Mouse (Mus musculus): ENCODE results near the gene Mknk2.

DNA sequence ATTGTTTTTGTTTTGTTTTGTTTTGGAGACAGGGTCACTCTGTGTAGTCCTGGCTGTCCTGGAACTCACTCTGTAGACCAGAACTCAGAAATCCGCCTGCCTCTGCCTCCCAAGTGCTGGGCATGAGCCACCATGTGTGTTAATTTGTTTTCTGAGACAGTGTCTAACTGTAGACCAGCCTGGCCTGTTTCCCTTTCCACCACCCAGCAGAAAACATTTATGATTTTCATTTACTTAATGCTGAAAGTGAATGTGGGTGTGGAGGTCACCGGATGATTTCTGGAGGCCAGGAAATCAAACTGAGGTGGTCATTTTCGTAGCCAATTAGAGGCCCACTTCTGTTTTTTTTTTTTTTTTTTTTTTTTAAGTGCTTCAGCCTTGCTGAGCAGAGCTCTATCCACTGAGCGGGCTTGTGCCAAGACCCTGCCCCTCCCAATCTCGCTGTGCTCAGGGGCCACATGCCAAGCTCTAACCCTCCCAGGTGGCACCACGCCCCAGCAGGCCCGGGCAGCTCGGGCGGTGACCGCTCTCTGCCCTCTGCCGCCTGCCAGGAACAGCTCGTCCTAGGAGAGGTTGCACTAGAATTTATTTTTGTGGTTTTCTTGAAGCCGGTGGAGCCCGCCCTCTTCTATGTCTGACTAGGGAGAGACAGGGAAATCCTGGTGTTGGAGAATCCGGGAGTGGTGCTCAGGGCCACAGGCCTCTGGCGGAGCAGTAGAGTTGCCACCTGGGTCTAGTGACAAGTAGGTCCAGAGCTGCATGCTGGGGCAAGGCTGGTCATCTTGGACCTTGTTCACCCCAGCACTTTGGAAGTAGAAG lies 13.5 kb downstream of the Mknk2 start:
- TF ChIP-seq CTCF (IDR thresholded peaks at IDR 0.05; ENCODE audit: low read depth) (no peak), EP300 (IDR thresholded peaks at IDR 0.05; ENCODE audit: low read depth) (peak; percentile 21; the same call in 1 of the 2 replicates)

All from liver, postnatal 0 days (tissue).